ENCODE assay signal across 8 mouse cellular contexts in genomic region chr11:53479783-53480301, GRCm38 (mm10). TPM values are rescaled to one million over a fixed set of nuclear protein-coding genes. Genes with fewer than 3 reads are reported as not detected.
DNase-seq lines count a peak whose midpoint lies in the region; ATAC-seq lines count a peak whose summit lies in the region.

Gm9945 (plus strand) TSS chr11:53480166.
Sowaha (minus strand) TSS chr11:53480274.

- H3K9me3 ChIP-seq in embryonic facial prominence, embryonic 12.5 days, result no peaks in the 10 kb centered on the region
- no peaks in the 10 kb centered on the region for H3K9me3 ChIP-seq in hindbrain, embryonic 14.5 days (ENCODE audit: control insufficient read depth, low read length)
- no peaks in the 10 kb centered on the region for H3K9me3 ChIP-seq in lung, embryonic 16.5 days (ENCODE audit: control insufficient read depth, low read length)

- DNase-seq in thymus, postnatal 25 days, result peak; percentile 25
- no peak for DNase-seq in thymus, postnatal 36 days
- DNase-seq in hindbrain, embryonic 14.5 days (ENCODE audit: low spot score), result no peak
- peak; percentile 66 to 72 for DNase-seq in layer of hippocampus, postnatal 14 days (ENCODE audit: low spot score in 2 of 2)
- peak; percentile 45 for DNase-seq in right cerebral cortex, postnatal 4 days
- DNase-seq in gastrocnemius, postnatal 14 days, result no peak

- 3% methylated on average over 40 of the region's 40 CpGs for WGBS in embryonic facial prominence, embryonic 12.5 days
- 2% methylated on average over 38 of the region's 40 CpGs for WGBS in hindbrain, embryonic 14.5 days
- WGBS in lung, embryonic 16.5 days, result under 1% methylated on average over 40 of the region's 40 CpGs

- H3K4me2 ChIP-seq in embryonic facial prominence, embryonic 12.5 days (replicated peaks), result peak within 1 kb of the TSS; percentile 76
- peak within 1 kb of the TSS; percentile 65 for H3K4me2 ChIP-seq in hindbrain, embryonic 14.5 days (replicated peaks)
- peak within 1 kb of the TSS; percentile 76 for H3K4me2 ChIP-seq in lung, embryonic 16.5 days (ENCODE audit: low read depth, low read length)

- intact Hi-C loops in gastrocnemius, postnatal 14 days (cut with DNase I; ENCODE audit: low total_unique reads), result loop anchor here (10.0 kb wide), 1 partner anchor 55 kb away; no protein-coding TSS in a partner anchor

- H3K4me3 ChIP-seq in embryonic facial prominence, embryonic 12.5 days, result peak within 1 kb of the TSS; percentile 45
- H3K4me3 ChIP-seq in hindbrain, embryonic 14.5 days (replicated peaks; ENCODE audit: low read length), result peak within 1 kb of the TSS; percentile 41
- peak within 1 kb of the TSS; percentile 47 for H3K4me3 ChIP-seq in lung, embryonic 16.5 days (ENCODE audit: low read length)

- H3K27me3 ChIP-seq in embryonic facial prominence, embryonic 12.5 days, result peaks cover 65% of the 10 kb centered on the region
- peaks cover 67% of the 10 kb centered on the region for H3K27me3 ChIP-seq in hindbrain, embryonic 14.5 days (ENCODE audit: control insufficient read depth, insufficient read depth, low read length)
- H3K27me3 ChIP-seq in lung, embryonic 16.5 days (ENCODE audit: control insufficient read depth, insufficient read depth, low read depth, low read length), result peaks cover 61% of the 10 kb centered on the region

- no peak; the same call in 1 of the 2 replicates for ATAC-seq in embryonic facial prominence, embryonic 12.5 days (ENCODE audit: insufficient number of reproducible peaks, insufficient read depth, low FRiP score, low TSS enrichment)
- ATAC-seq in hindbrain, embryonic 14.5 days (ENCODE audit: low FRiP score), result peak; percentile 54; the same call in 1 of the 2 replicates
- peak; percentile 53 for ATAC-seq in lung, embryonic 16.5 days (ENCODE audit: low read depth)

- H3K27ac ChIP-seq in embryonic facial prominence, embryonic 12.5 days, result no peak within 1 kb of the TSS
- no peak within 1 kb of the TSS for H3K27ac ChIP-seq in hindbrain, embryonic 14.5 days
- no peak within 1 kb of the TSS for H3K27ac ChIP-seq in lung, embryonic 16.5 days (ENCODE audit: low read length)

- peaks cover 24% of the 10 kb centered on the region for H3K4me1 ChIP-seq in embryonic facial prominence, embryonic 12.5 days
- peaks cover 30% of the 10 kb centered on the region for H3K4me1 ChIP-seq in hindbrain, embryonic 14.5 days (replicated peaks; ENCODE audit: control insufficient read depth, insufficient read depth, low read length)
- peaks cover 16% of the 10 kb centered on the region for H3K4me1 ChIP-seq in lung, embryonic 16.5 days (replicated peaks; ENCODE audit: control insufficient read depth, insufficient read depth, low read length)

- H3K9ac ChIP-seq in embryonic facial prominence, embryonic 12.5 days, result peak within 1 kb of the TSS; percentile 38; the same call in 1 of the 2 replicates
- H3K9ac ChIP-seq in hindbrain, embryonic 14.5 days, result peak within 1 kb of the TSS; percentile 57
- H3K9ac ChIP-seq in lung, embryonic 16.5 days (ENCODE audit: low read length), result peak within 1 kb of the TSS; percentile 45

- H3K36me3 ChIP-seq in embryonic facial prominence, embryonic 12.5 days, result no peaks in the 10 kb centered on the region
- no peaks in the 10 kb centered on the region for H3K36me3 ChIP-seq in hindbrain, embryonic 14.5 days (replicated peaks; ENCODE audit: control insufficient read depth, insufficient read depth)
- no peaks in the 10 kb centered on the region for H3K36me3 ChIP-seq in lung, embryonic 16.5 days (ENCODE audit: control insufficient read depth, insufficient read depth, low read length)

RNA-seq across cellular contexts. Expression of gene Gm9945, which starts in this region (rescaled TPM):
- 0.25 TPM in 1 of 2 replicates, not detected in the other for polyA plus RNA-seq in embryonic facial prominence, embryonic 12.5 days (2016; fragmentation: Nextera tagmentation; extraction: Ambion mirVana)
- 0.36 TPM in 1 of 2 replicates, not detected in the other for polyA plus RNA-seq in hindbrain, embryonic 14.5 days (2014; fragmentation: Nextera tagmentation; extraction: Ambion mirVana)
- total RNA-seq in layer of hippocampus, postnatal 14 days (2021), result 1 to 10 TPM; 2.4 to 2.5 TPM
- not detected in 2 replicates for polyA plus RNA-seq in lung, embryonic 16.5 days (2015; fragmentation: Nextera tagmentation; extraction: Ambion mirVana)
- not detected for total RNA-seq in gastrocnemius, postnatal 14 days (2021)

RNA-seq across cellular contexts. Expression of gene Sowaha, which starts in this region (rescaled TPM):
- 1.6 and 2.4 TPM in 2 replicates for polyA plus RNA-seq in embryonic facial prominence, embryonic 12.5 days (2016; fragmentation: Nextera tagmentation; extraction: Ambion mirVana)
- polyA plus RNA-seq in hindbrain, embryonic 14.5 days (2014; fragmentation: Nextera tagmentation; extraction: Ambion mirVana), result 1.3 and 1.4 TPM in 2 replicates
- total RNA-seq in layer of hippocampus, postnatal 14 days (2021), result 100 to 1,000 TPM; 106 to 108 TPM
- polyA plus RNA-seq in lung, embryonic 16.5 days (2015; fragmentation: Nextera tagmentation; extraction: Ambion mirVana), result 0.13 and 0.25 TPM in 2 replicates
- under 1 TPM; 0.11 to 0.12 TPM for total RNA-seq in gastrocnemius, postnatal 14 days (2021)

Comparison
In these comparisons a context has a peak if more than half of its experiments do, and no peak if none do; other contexts are left out.
1. RNA of gene Sowaha (total RNA-seq): 106 to 108 TPM in layer of hippocampus, postnatal 14 days; 0.11 to 0.12 TPM in gastrocnemius, postnatal 14 days; every median in the first group is over 10 times any median in the second.
2. DNase-seq: peak in thymus, postnatal 25 days (single experiment), layer of hippocampus, postnatal 14 days (2 of 2) and right cerebral cortex, postnatal 4 days (single experiment); none in thymus, postnatal 36 days (0 of 2), hindbrain, embryonic 14.5 days (single experiment) and gastrocnemius, postnatal 14 days (single experiment).
3. Peak in ATAC-seq, H3K4me3 ChIP-seq, H3K9ac ChIP-seq and H3K4me2 ChIP-seq in lung, embryonic 16.5 days; RNA of the genes that start here not detected or under 1 TPM.
4. Peak in every context shown above with its lines, with median percentiles within 50 percentile points of each other: H3K4me2 ChIP-seq, H3K4me3 ChIP-seq and H3K9ac ChIP-seq.